Comparison of ENCODE assay signal across 9 mouse cellular contexts in the genomic region with DNA sequence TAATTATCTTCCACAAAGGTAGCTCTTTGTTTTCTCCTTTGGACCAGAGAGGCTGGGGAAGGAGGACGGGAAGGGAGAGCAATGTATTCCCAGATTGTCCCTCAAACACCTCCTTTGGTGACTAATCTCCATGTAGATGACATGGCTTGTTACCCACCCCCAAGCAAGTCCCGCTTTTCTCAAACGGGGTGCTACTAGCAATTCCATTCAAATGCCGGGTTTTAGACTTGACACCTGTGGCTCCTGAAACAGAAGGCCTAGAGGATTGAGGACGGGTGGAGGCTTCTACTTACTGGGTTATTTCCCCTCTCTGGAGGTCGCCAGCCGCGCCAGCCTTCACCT. TPM values are rescaled to one million over a fixed set of nuclear protein-coding genes. Genes with fewer than 3 reads are reported as not detected.
A peak's percentile ranks its signal among the peaks of the same experiment; 100 is the strongest.
DNase-seq lines count a peak whose midpoint lies in the region; ATAC-seq and TF ChIP-seq lines count a peak whose summit lies in the region.
"Had no signal": no experiment of that assay in that cellular context is flagged by ENCODE, and none has a peak within 500 bp of the region (broad histone marks: within the 10 kb centered on the region; RNA-seq: fewer than 3 reads in every experiment).

No protein-coding gene starts in this region.

- ATAC-seq in heart, embryonic 13.5 days (ENCODE audit: extremely low read depth, insufficient number of reproducible peaks, low FRiP score, low TSS enrichment), result no peak
- no peak for ATAC-seq in forebrain, embryonic 14.5 days
- ATAC-seq in liver, postnatal 0 days, result no peak
- ATAC-seq in CD4-positive, CD25-positive, alpha-beta regulatory T cell, adult 4 months, result no peak

- intact Hi-C loops in heart, postnatal 10 days (cut with DNase I), result loop anchor here (2.0 kb wide), 1 partner anchor 37 kb away; no protein-coding TSS in a partner anchor

- peaks cover 52% of the 10 kb centered on the region for H3K4me1 ChIP-seq in heart, embryonic 13.5 days
- H3K4me1 ChIP-seq in ES-Bruce4 (ENCODE audit: control insufficient read depth, insufficient read depth, low read length), result no peaks in the 10 kb centered on the region
- peaks cover 25% of the 10 kb centered on the region for H3K4me1 ChIP-seq in forebrain, embryonic 14.5 days (ENCODE audit: control insufficient read depth, insufficient read depth, low read length)
- peaks cover 21% of the 10 kb centered on the region for H3K4me1 ChIP-seq in liver, postnatal 0 days (ENCODE audit: insufficient read depth)

- peaks cover 11% of the 10 kb centered on the region for H3K9me3 ChIP-seq in heart, embryonic 13.5 days
- no peaks in the 10 kb centered on the region for H3K9me3 ChIP-seq in ES-Bruce4 (replicated peaks; ENCODE audit: control insufficient read depth, insufficient read depth, low read length, poor library complexity, severe bottlenecking)
- no peaks in the 10 kb centered on the region for H3K9me3 ChIP-seq in forebrain, embryonic 14.5 days (replicated peaks; ENCODE audit: control insufficient read depth, low read length)
- 0 out of 2 replicates have a peak, but pooled peaks cover 2% of the 10 kb centered on the region for H3K9me3 ChIP-seq in liver, postnatal 0 days (ENCODE audit: low read length)

- peaks cover 34% of the 10 kb centered on the region for H3K36me3 ChIP-seq in heart, embryonic 13.5 days
- H3K36me3 ChIP-seq in ES-Bruce4 (ENCODE audit: control insufficient read depth, insufficient read depth, low read length, poor library complexity, severe bottlenecking), result no peaks in the 10 kb centered on the region
- peaks cover 7% of the 10 kb centered on the region; the same call in 1 of the 2 replicates for H3K36me3 ChIP-seq in forebrain, embryonic 14.5 days (ENCODE audit: control insufficient read depth, insufficient read depth, low read length)
- no peaks in the 10 kb centered on the region for H3K36me3 ChIP-seq in liver, postnatal 0 days (replicated peaks; ENCODE audit: insufficient read depth, low read length)

- TF ChIP-seq EP300 in ES-Bruce4 (IDR thresholded peaks at IDR 0.05; ENCODE audit: insufficient read depth, low read depth, low read length), result no peak
- no peak for TF ChIP-seq EP300 in liver, postnatal 0 days (IDR thresholded peaks at IDR 0.05; ENCODE audit: low read depth)

- WGBS in heart, embryonic 13.5 days, result 3% methylated on average over 8 of the region's 8 CpGs
- 2% methylated on average over 8 of the region's 8 CpGs for WGBS in forebrain, embryonic 14.5 days
- 18% methylated on average over 8 of the region's 8 CpGs for WGBS in liver, postnatal 0 days (ENCODE audit: insufficient replicate concordance)

- H3K4me2 ChIP-seq in heart, embryonic 13.5 days, result peak overlapping the region; percentile 89
- H3K4me2 ChIP-seq in forebrain, embryonic 14.5 days (ENCODE audit: low read length), result peak overlapping the region; percentile 85
- H3K4me2 ChIP-seq in liver, postnatal 0 days (ENCODE audit: low read depth, low read length), result peak overlapping the region; percentile 100

- no peak for TF ChIP-seq POLR2A in ES-Bruce4 (IDR thresholded peaks at IDR 0.05; ENCODE audit: insufficient read depth, low read length)

- H3K27me3 ChIP-seq in heart, embryonic 13.5 days (replicated peaks), result no peaks in the 10 kb centered on the region
- H3K27me3 ChIP-seq in ES-Bruce4 (ENCODE audit: control insufficient read depth, insufficient read depth, low read length, poor library complexity, severe bottlenecking), result no peaks in the 10 kb centered on the region
- H3K27me3 ChIP-seq in forebrain, embryonic 14.5 days (replicated peaks; ENCODE audit: control insufficient read depth, insufficient read depth, low read length), result no peaks in the 10 kb centered on the region
- no peaks in the 10 kb centered on the region for H3K27me3 ChIP-seq in liver, postnatal 0 days (ENCODE audit: insufficient read depth, low read length)
- H3K27me3 ChIP-seq: Patski had no signal

- no peak for DNase-seq in heart, postnatal 10 days
- no peak for DNase-seq in forebrain, embryonic 14.5 days (ENCODE audit: low spot score)
- no peak for DNase-seq in liver, postnatal 0 days
- DNase-seq in ovary, postnatal 14 days (ENCODE audit: low spot score), result no peak
- no peak for DNase-seq in embryo, embryonic 11 days

- peak overlapping the region; percentile 98 for H3K9ac ChIP-seq in heart, embryonic 13.5 days
- H3K9ac ChIP-seq in ES-Bruce4 (ENCODE audit: low read depth, poor library complexity, severe bottlenecking), result peak overlapping the region; percentile 92
- H3K9ac ChIP-seq in forebrain, embryonic 14.5 days (ENCODE audit: low read length), result peak overlapping the region; percentile 95
- peak overlapping the region; percentile 87 for H3K9ac ChIP-seq in liver, postnatal 0 days (replicated peaks)

- no peak for TF ChIP-seq CTCF in ES-Bruce4 (IDR thresholded peaks at IDR 0.05; ENCODE audit: low read depth, low read length)
- TF ChIP-seq CTCF in liver, postnatal 0 days (IDR thresholded peaks at IDR 0.05; ENCODE audit: low read depth), result no peak

- H3K27ac ChIP-seq in heart, embryonic 13.5 days (replicated peaks), result peak overlapping the region; percentile 94
- no peak overlapping the region for H3K27ac ChIP-seq in ES-Bruce4 (ENCODE audit: insufficient read depth, low read length)
- peak overlapping the region; percentile 93 for H3K27ac ChIP-seq in forebrain, embryonic 14.5 days (ENCODE audit: low read depth, low read length)
- H3K27ac ChIP-seq in liver, postnatal 0 days (ENCODE audit: low read depth), result peak overlapping the region; percentile 80; the same call in 1 of the 2 replicates

- H3K4me3 ChIP-seq in heart, embryonic 13.5 days, result peak overlapping the region; percentile 94
- H3K4me3 ChIP-seq in ES-Bruce4 (ENCODE audit: low read depth, low read length), result peak overlapping the region; percentile 82
- peak overlapping the region; percentile 90 for H3K4me3 ChIP-seq in forebrain, embryonic 14.5 days (ENCODE audit: low read depth, low read length)
- H3K4me3 ChIP-seq in liver, postnatal 0 days (ENCODE audit: low read depth, low read length), result peak overlapping the region; percentile 96

RNA-seq across cellular contexts. Expression of a gene that starts 0.9 kb away (rescaled TPM):
- 18.8 and 22.3 TPM in 2 replicates for polyA plus RNA-seq in heart, embryonic 13.5 days (2015; fragmentation: Nextera tagmentation; extraction: Ambion mirVana)
- 10 to 100 TPM; 27.2 to 28.5 TPM for total RNA-seq in heart, postnatal 10 days (2021)
- polyA plus RNA-seq in ES-Bruce4 (2011; ENCODE audit: insufficient read depth, insufficient read length, low read depth, missing spikeins), result 43.8 and 56.3 TPM in 2 replicates
- 33.6 and 36.2 TPM in 2 replicates for polyA plus RNA-seq in forebrain, embryonic 14.5 days (2014; fragmentation: Nextera tagmentation; extraction: Ambion mirVana)
- 2.2 and 3.6 TPM in 2 replicates for polyA plus RNA-seq in liver, postnatal 0 days (2015; fragmentation: Nextera tagmentation; extraction: Ambion mirVana)
- polyA plus RNA-seq in CD4-positive, CD25-positive, alpha-beta regulatory T cell, adult 4 months (2017; shearing (Covaris generic)), result 1 to 10 TPM; 3.5 to 4.1 TPM

RNA-seq across cellular contexts. Expression of a gene that starts 35.5 kb away (rescaled TPM):
- 3.5 and 3.7 TPM in 2 replicates for polyA plus RNA-seq in heart, embryonic 13.5 days (2015; fragmentation: Nextera tagmentation; extraction: Ambion mirVana)
- total RNA-seq in heart, postnatal 10 days (2021), result 10 to 100 TPM; 25.1 to 32.8 TPM
- polyA plus RNA-seq in ES-Bruce4 (2011; ENCODE audit: insufficient read depth, insufficient read length, low read depth, missing spikeins), result 6.2 and 7.5 TPM in 2 replicates
- 22.1 and 24.7 TPM in 2 replicates for polyA plus RNA-seq in forebrain, embryonic 14.5 days (2014; fragmentation: Nextera tagmentation; extraction: Ambion mirVana)
- 0.58 and 0.75 TPM in 2 replicates for polyA plus RNA-seq in liver, postnatal 0 days (2015; fragmentation: Nextera tagmentation; extraction: Ambion mirVana)
- polyA plus RNA-seq in CD4-positive, CD25-positive, alpha-beta regulatory T cell, adult 4 months (2017; shearing (Covaris generic)), result under 1 TPM in 1 of 2 experiments, not detected in 1; 0.12 TPM

RNA-seq across cellular contexts. Expression of a gene that starts 40.2 kb away (rescaled TPM):
- polyA plus RNA-seq in heart, embryonic 13.5 days (2015; fragmentation: Nextera tagmentation; extraction: Ambion mirVana), result 27.3 and 28.8 TPM in 2 replicates
- 10 to 100 TPM; 51.7 to 54.3 TPM for total RNA-seq in heart, postnatal 10 days (2021)
- polyA plus RNA-seq in ES-Bruce4 (2011; ENCODE audit: insufficient read depth, insufficient read length, low read depth, missing spikeins), result 52.1 and 60.5 TPM in 2 replicates
- polyA plus RNA-seq in forebrain, embryonic 14.5 days (2014; fragmentation: Nextera tagmentation; extraction: Ambion mirVana), result 32.6 and 38.6 TPM in 2 replicates
- 11.9 and 12.5 TPM in 2 replicates for polyA plus RNA-seq in liver, postnatal 0 days (2015; fragmentation: Nextera tagmentation; extraction: Ambion mirVana)
- 10 to 100 TPM; 53.0 to 75.8 TPM for polyA plus RNA-seq in CD4-positive, CD25-positive, alpha-beta regulatory T cell, adult 4 months (2017; shearing (Covaris generic))
